Mouse (Mus musculus) heart, adult 2 months (tissue): Measurements from ENCODE around the gene St6galnac6. TPM values are rescaled to one million over a fixed set of nuclear protein-coding genes. Genes with fewer than 3 reads are reported as not detected.

Source experiments
- DNase-seq, 2 experiments: peaks; one replicate each; pipeline ENCODE4 v3.0.0; 2021
- H3K27ac ChIP-seq: fragments of 200-600 bp; 2 replicates; pipeline ENCODE4 v1.8.1; 2022
- H3K27me3 ChIP-seq: fragments of 200-500 bp; 2 replicates; pipeline ENCODE4 v1.6.1; 2012; ENCODE audit warnings: mild to moderate bottlenecking, low read length, inconsistent platforms, mixed read lengths; ENCODE audit not compliant: control insufficient read depth, insufficient read depth
- H3K36me3 ChIP-seq: fragments of 200-500 bp; 2 replicates; pipeline ENCODE4 v1.6.1; 2012; ENCODE audit warnings: low read length, inconsistent platforms; ENCODE audit not compliant: control insufficient read depth, insufficient read depth
- H3K4me1 ChIP-seq: fragments of 200-500 bp; 2 replicates; pipeline ENCODE4 v1.6.1; 2011; ENCODE audit warnings: low read length; ENCODE audit not compliant: control insufficient read depth, insufficient read depth
- H3K4me3 ChIP-seq: fragments of 200-600 bp; 2 replicates; pipeline ENCODE4 v1.8.1; 2022
- H3K79me2 ChIP-seq: fragments of 200-500 bp; replicated peaks from 2 replicates; pipeline ENCODE4 v1.6.1; 2012; ENCODE audit warnings: mild to moderate bottlenecking, inconsistent platforms, low read length, moderate library complexity, mixed read lengths; ENCODE audit not compliant: control insufficient read depth, insufficient read depth
- H3K9ac ChIP-seq: fragments of 200-500 bp; 2 replicates; pipeline ENCODE4 v1.6.1; 2012; ENCODE audit warnings: low read depth, mild to moderate bottlenecking, control low read depth, inconsistent platforms, low read length, mixed read lengths
- CTCF ChIP-seq: fragments of 200-600 bp; IDR thresholded peaks from 2 replicates; pipeline ENCODE4 v1.8.1; 2022; ENCODE audit warnings: antibody characterized with exemption, mild to moderate bottlenecking, moderate library complexity
- EP300 ChIP-seq: fragments of 200-500 bp; IDR thresholded peaks from 2 replicates; pipeline ENCODE4 v1.6.1; 2011; ENCODE audit warnings: low read depth, low read length, control low read depth; ENCODE audit not compliant: insufficient read depth
- POLR2A ChIP-seq: fragments of 200-500 bp; IDR thresholded peaks from 2 replicates; pipeline ENCODE4 v1.6.1; 2011; ENCODE audit warnings: mild to moderate bottlenecking, low read depth, low read length, control low read depth; ENCODE audit not compliant: insufficient read depth
- WGBS: fragments of 180-500 bp; shearing (Covaris S2); methylation state at CpG from one replicate; pipeline ENCODE4 v1.1.7; 2018; 5-methylcytosine and 5-hydroxymethylcytosine counted together
- intact Hi-C: fragments of 180-260 bp; cut with DNase I; formaldehyde crosslinking; loops from one replicate; pipeline ENCODE4 v1.15.1; 2025
- polyA plus RNA-seq: library from polyadenylated mRNA; depleted of rRNA; stranded (reverse); fragments of >200 nt; gene quantifications from 2 replicates; pipeline ENCODE4 v1.2.3, GENCODE M21; 2012
- total RNA-seq, 2 experiments: library from RNA; stranded (reverse); gene quantifications; 2 replicates each; pipeline ENCODE4 v1.2.3; 2021

St6galnac6 gene
- total and polyA plus RNA-seq, 3 experiments = 107 to 129 (median 125) TPM

- WGBS = 71% methylated on average over 10 of the region's 10 CpGs
- Histone ChIP-seq H3K79me2 (no peaks in the 10 kb centered on the region), H3K9ac (peak overlapping the region; percentile 43; the same call in 1 of the 2 replicates), H3K36me3 (no peaks in the 10 kb centered on the region), H3K27me3 (no peaks in the 10 kb centered on the region), H3K4me1 (peaks cover 28% of the 10 kb centered on the region), H3K4me3 (no peak overlapping the region), H3K27ac (peak overlapping the region; percentile 91)
- no peak for DNase-seq
- TF ChIP-seq CTCF (no peak), EP300 (no peak), POLR2A (no peak)
- intact Hi-C loops = no loop called here
Measured at GRCm38 (mm10) chr2:32634277-32635105, 35.0 kb downstream of the St6galnac6 start.

GRCm38 (mm10) chr2:32636617-32637016, 37.1 kb downstream of the St6galnac6 start:
- Histone ChIP-seq H3K27ac (peak overlapping the region; percentile 80), H3K4me1 (peaks cover 28% of the 10 kb centered on the region), H3K79me2 (no peaks in the 10 kb centered on the region), H3K36me3 (no peaks in the 10 kb centered on the region), H3K9ac (no peak overlapping the region), H3K4me3 (no peak overlapping the region), H3K27me3 (no peaks in the 10 kb centered on the region)
- 69% methylated on average over 7 of the region's 7 CpGs for WGBS
- intact Hi-C loops = no loop called here
- TF ChIP-seq EP300 = no peak
- TF ChIP-seq CTCF = no peak
- no peak for TF ChIP-seq POLR2A
- no peak for DNase-seq

- peak; percentile 78 to 85 for DNase-seq
- TF ChIP-seq POLR2A (peak; percentile 47; the same call in 1 of the 2 replicates), CTCF (no peak), EP300 (peak; percentile 63)
- intact Hi-C loops = loop anchor here (2.0 kb wide), 1 partner anchor 17 kb away; no protein-coding TSS in a partner anchor
- H3K27ac ChIP-seq = peak overlapping the region; percentile 80
- H3K27me3 ChIP-seq = no peaks in the 10 kb centered on the region
- 0 out of 2 replicates have a peak overlapping the region, but pooled peaks have one; percentile 1 for H3K9ac ChIP-seq
- no peaks in the 10 kb centered on the region for H3K79me2 ChIP-seq
- H3K4me1 ChIP-seq = peaks cover 29% of the 10 kb centered on the region
- no peak overlapping the region for H3K4me3 ChIP-seq
- WGBS = 10% methylated on average over 11 of the region's 11 CpGs
- no peaks in the 10 kb centered on the region for H3K36me3 ChIP-seq
Measured at GRCm38 (mm10) chr2:32637778-32638281, 38.3 kb downstream of the St6galnac6 start.

- Histone ChIP-seq H3K4me1 (peaks cover 30% of the 10 kb centered on the region), H3K4me3 (no peak overlapping the region), H3K79me2 (no peaks in the 10 kb centered on the region), H3K36me3 (no peaks in the 10 kb centered on the region), H3K9ac (no peak overlapping the region), H3K27ac (no peak overlapping the region; the same call in 1 of the 2 replicates), H3K27me3 (no peaks in the 10 kb centered on the region)
- WGBS = 36% methylated on average over 1 of the region's 1 CpGs
- TF ChIP-seq CTCF (0 out of 2 replicates have a peak, but pooled peaks have one; percentile 4), POLR2A (no peak)
- DNase-seq = no peak
- intact Hi-C loops = loop anchor here (2.0 kb wide), 1 partner anchor 15 kb away; no protein-coding TSS in a partner anchor
Measured at GRCm38 (mm10) chr2:32639632-32640031, 40.1 kb downstream of the St6galnac6 start.

- WGBS = 35% methylated on average over 6 of the region's 6 CpGs
- Histone ChIP-seq H3K9ac (0 out of 2 replicates have a peak overlapping the region, but pooled peaks have one; percentile 1), H3K4me1 (peaks cover 34% of the 10 kb centered on the region)
Measured at GRCm38 (mm10) chr2:32640550-32641051, 41.1 kb downstream of the St6galnac6 start.

More at GRCm38 (mm10) chr2:32640550-32641051, 41.1 kb downstream of the St6galnac6 start:
- Histone ChIP-seq H3K36me3 (no peaks in the 10 kb centered on the region), H3K27ac (peak overlapping the region; percentile 63), H3K79me2 (no peaks in the 10 kb centered on the region), H3K4me3 (no peak overlapping the region), H3K27me3 (no peaks in the 10 kb centered on the region)
- no peak for DNase-seq
- intact Hi-C loops = no loop called here
- TF ChIP-seq EP300 (no peak), POLR2A (0 out of 2 replicates have a peak, but pooled peaks have one; percentile 18), CTCF (no peak)
